Mouse (Mus musculus): Measurements from ENCODE around the gene Fbxo41. TPM values are rescaled to one million over a fixed set of nuclear protein-coding genes. Genes with fewer than 3 reads are reported as not detected.
A peak's percentile ranks its signal among the peaks of the same experiment; 100 is the strongest.

The Fbxo41 gene
- polyA plus RNA-seq, 1 experiment from 2014 or later: not detected

GRCm38 (mm10) chr6:85431842-85432431 lies 70.9 kb downstream of the Fbxo41 start, which contains the start of gene Smyd5:
Gene Smyd5, plus strand, starts transcription at chr6:85431989.
- Histone ChIP-seq H3K9me3 (replicated peaks; ENCODE audit: control insufficient read depth, low read length) (no peaks in the 10 kb centered on the region), H3K4me3 (ENCODE audit: low read depth, low read length) (peak within 1 kb of the TSS; percentile 89), H3K4me2 (peak within 1 kb of the TSS; percentile 92), H3K36me3 (ENCODE audit: control insufficient read depth, insufficient read depth, low read length) (no peaks in the 10 kb centered on the region), H3K27me3 (ENCODE audit: control insufficient read depth, insufficient read depth, low read length) (peaks cover 9% of the 10 kb centered on the region), H3K27ac (ENCODE audit: low read depth, low read length) (no peak within 1 kb of the TSS), H3K4me1 (ENCODE audit: control insufficient read depth, insufficient read depth, low read length) (peaks cover 5% of the 10 kb centered on the region; the same call in 1 of the 2 replicates), H3K9ac (ENCODE audit: low read depth, low read length) (peak within 1 kb of the TSS; percentile 88)
- ATAC-seq (replicated peaks; ENCODE audit: insufficient number of reproducible peaks, low FRiP score, low TSS enrichment): peak; percentile 74
- WGBS (ENCODE audit: insufficient replicate concordance): under 1% methylated on average over 37 of the region's 39 CpGs

- Histone ChIP-seq H3K27ac (ENCODE audit: low read depth, low read length) (no peak overlapping the region), H3K36me3 (ENCODE audit: control insufficient read depth, insufficient read depth, low read length) (no peaks in the 10 kb centered on the region), H3K9ac (ENCODE audit: low read depth, low read length) (peak overlapping the region; percentile 88), H3K4me2 (peak overlapping the region; percentile 92), H3K27me3 (ENCODE audit: control insufficient read depth, insufficient read depth, low read length) (peaks cover 9% of the 10 kb centered on the region), H3K4me3 (ENCODE audit: low read depth, low read length) (peak overlapping the region; percentile 89), H3K9me3 (replicated peaks; ENCODE audit: control insufficient read depth, low read length) (no peaks in the 10 kb centered on the region), H3K4me1 (ENCODE audit: control insufficient read depth, insufficient read depth, low read length) (peaks cover 5% of the 10 kb centered on the region; the same call in 1 of the 2 replicates)
- 52% methylated on average over 8 of the region's 8 CpGs for WGBS (ENCODE audit: insufficient replicate concordance)
- ATAC-seq (replicated peaks; ENCODE audit: insufficient number of reproducible peaks, low FRiP score, low TSS enrichment): no peak; the same call in 1 of the 2 replicates
These were observed 71.4 kb downstream of the Fbxo41 start for GRCm38 (mm10) chr6:85431274-85431841.

GRCm38 (mm10) chr6:85423836-85424379 lies 78.9 kb downstream of the Fbxo41 start, which contains the start of gene Noto:
Gene Noto, plus strand, starts transcription at chr6:85423886.
- Histone ChIP-seq H3K4me2 (peak within 1 kb of the TSS; percentile 46), H3K4me1 (ENCODE audit: control insufficient read depth, insufficient read depth, low read length) (peaks cover 2% of the 10 kb centered on the region; the same call in 1 of the 2 replicates), H3K4me3 (ENCODE audit: low read depth, low read length) (0 out of 2 replicates have a peak within 1 kb of the TSS, but pooled peaks have one; percentile 4), H3K27me3 (ENCODE audit: control insufficient read depth, insufficient read depth, low read length) (peaks cover 30% of the 10 kb centered on the region), H3K27ac (ENCODE audit: low read depth, low read length) (no peak within 1 kb of the TSS), H3K9ac (ENCODE audit: low read depth, low read length) (no peak within 1 kb of the TSS), H3K9me3 (replicated peaks; ENCODE audit: control insufficient read depth, low read length) (no peaks in the 10 kb centered on the region), H3K36me3 (ENCODE audit: control insufficient read depth, insufficient read depth, low read length) (no peaks in the 10 kb centered on the region)
- ATAC-seq (replicated peaks; ENCODE audit: insufficient number of reproducible peaks, low FRiP score, low TSS enrichment): no peak
- 8% methylated on average over 28 of the region's 28 CpGs for WGBS (ENCODE audit: insufficient replicate concordance)

Other genes with a start within 250 kb of the Fbxo41 start
- 3.6 and 5.6 TPM in 2 replicates for gene Sfxn5, start 169.6 kb downstream of the Fbxo41 start, polyA plus RNA-seq (2014; fragmentation: Nextera tagmentation; extraction: Ambion mirVana)
- gene Rab11fip5, start 128.4 kb downstream of the Fbxo41 start, polyA plus RNA-seq (2014; fragmentation: Nextera tagmentation; extraction: Ambion mirVana): 16.1 and 17.5 TPM in 2 replicates
- gene Noto, start 79.1 kb downstream of the Fbxo41 start, polyA plus RNA-seq (2014; fragmentation: Nextera tagmentation; extraction: Ambion mirVana): not detected in 2 replicates
- 38.8 and 42.5 TPM in 2 replicates for gene Smyd5, start 71.0 kb downstream of the Fbxo41 start, polyA plus RNA-seq (2014; fragmentation: Nextera tagmentation; extraction: Ambion mirVana)
- 445 and 477 TPM in 2 replicates for gene Cct7, start 51.5 kb downstream of the Fbxo41 start, polyA plus RNA-seq (2014; fragmentation: Nextera tagmentation; extraction: Ambion mirVana)
- gene Pradc1, start 51.0 kb downstream of the Fbxo41 start, polyA plus RNA-seq (2014; fragmentation: Nextera tagmentation; extraction: Ambion mirVana): 21.2 and 34.4 TPM in 2 replicates
- gene Egr4, start 10.6 kb upstream of the Fbxo41 start, polyA plus RNA-seq (2014; fragmentation: Nextera tagmentation; extraction: Ambion mirVana): not detected in 2 replicates
- gene Alms1, start 84.5 kb upstream of the Fbxo41 start, polyA plus RNA-seq (2014; fragmentation: Nextera tagmentation; extraction: Ambion mirVana): 4.3 and 4.7 TPM in 2 replicates
- not detected in 2 replicates for gene Nat8f7, start 210.2 kb upstream of the Fbxo41 start, polyA plus RNA-seq (2014; fragmentation: Nextera tagmentation; extraction: Ambion mirVana)

All from heart, embryonic 11.5 days (tissue).